Mouse (Mus musculus): ENCODE results near the gene Plpp4. TPM values are rescaled to one million over a fixed set of nuclear protein-coding genes. Genes with fewer than 3 reads are reported as not detected.

The Plpp4 gene
- polyA plus RNA-seq, 2 experiments: 0.88 to 1.7 TPM

- ATAC-seq (ENCODE audit: low FRiP score, low read depth): no peak
- peaks cover 36% of the 10 kb centered on the region for H3K27me3 ChIP-seq (ENCODE audit: control insufficient read depth, insufficient read depth, low read length)
- no peak overlapping the region for H3K9ac ChIP-seq (ENCODE audit: low read depth, low read length, severe bottlenecking)
- H3K9me3 ChIP-seq (ENCODE audit: control insufficient read depth, low read length): no peaks in the 10 kb centered on the region
- no peaks in the 10 kb centered on the region for H3K36me3 ChIP-seq (ENCODE audit: control insufficient read depth, insufficient read depth, low read length)
- H3K4me2 ChIP-seq (replicated peaks; ENCODE audit: low read depth, low read length, severe bottlenecking): peak overlapping the region; percentile 85
- H3K4me1 ChIP-seq (ENCODE audit: control insufficient read depth, insufficient read depth, low read length): no peaks in the 10 kb centered on the region
- no peak for TF ChIP-seq POLR2A (IDR thresholded peaks at IDR 0.05; ENCODE audit: borderline replicate concordance, extremely low read depth, insufficient read depth, insufficient read length)
- H3K4me3 ChIP-seq (replicated peaks; ENCODE audit: low read length): peak overlapping the region; percentile 44
- H3K27ac ChIP-seq (replicated peaks; ENCODE audit: low read depth, low read length): no peak overlapping the region
- 9% methylated on average over 13 of the region's 13 CpGs for WGBS
- no peak for DNase-seq (ENCODE audit: low spot score)
Observed at GRCm38 (mm10) chr7:129257374-129258018, 665 bp downstream of the Plpp4 start.

GRCm38 (mm10) chr7:129258331-129258730 lies 1.5 kb downstream of the Plpp4 start:
- DNase-seq (ENCODE audit: low spot score): no peak
- WGBS: 67% methylated on average over 7 of the region's 7 CpGs
- ATAC-seq (ENCODE audit: low FRiP score, low read depth): no peak
- Histone ChIP-seq H3K27me3 (ENCODE audit: control insufficient read depth, insufficient read depth, low read length) (peaks cover 36% of the 10 kb centered on the region), H3K36me3 (ENCODE audit: control insufficient read depth, insufficient read depth, low read length) (no peaks in the 10 kb centered on the region), H3K4me1 (ENCODE audit: control insufficient read depth, insufficient read depth, low read length) (no peaks in the 10 kb centered on the region), H3K9ac (ENCODE audit: low read depth, low read length, severe bottlenecking) (no peak overlapping the region), H3K4me2 (replicated peaks; ENCODE audit: low read depth, low read length, severe bottlenecking) (no peak overlapping the region), H3K9me3 (ENCODE audit: control insufficient read depth, low read length) (no peaks in the 10 kb centered on the region), H3K4me3 (replicated peaks; ENCODE audit: low read length) (no peak overlapping the region), H3K27ac (replicated peaks; ENCODE audit: low read depth, low read length) (no peak overlapping the region)
- no peak for TF ChIP-seq POLR2A (IDR thresholded peaks at IDR 0.05; ENCODE audit: borderline replicate concordance, extremely low read depth, insufficient read depth, insufficient read length)

GRCm38 (mm10) chr7:129259195-129259594 lies 2.4 kb downstream of the Plpp4 start:
- no peak overlapping the region for H3K9ac ChIP-seq (ENCODE audit: low read depth, low read length, severe bottlenecking)
- 77% methylated on average over 6 of the region's 6 CpGs for WGBS
- H3K9me3 ChIP-seq (ENCODE audit: control insufficient read depth, low read length): no peaks in the 10 kb centered on the region
- DNase-seq (ENCODE audit: low spot score): no peak
- H3K4me1 ChIP-seq (ENCODE audit: control insufficient read depth, insufficient read depth, low read length): no peaks in the 10 kb centered on the region
- H3K4me2 ChIP-seq (replicated peaks; ENCODE audit: low read depth, low read length, severe bottlenecking): no peak overlapping the region
- no peaks in the 10 kb centered on the region for H3K36me3 ChIP-seq (ENCODE audit: control insufficient read depth, insufficient read depth, low read length)
- no peak overlapping the region for H3K4me3 ChIP-seq (replicated peaks; ENCODE audit: low read length)
- TF ChIP-seq POLR2A (IDR thresholded peaks at IDR 0.05; ENCODE audit: borderline replicate concordance, extremely low read depth, insufficient read depth, insufficient read length): no peak
- no peak overlapping the region for H3K27ac ChIP-seq (replicated peaks; ENCODE audit: low read depth, low read length)
- no peak for ATAC-seq (ENCODE audit: low FRiP score, low read depth)
- H3K27me3 ChIP-seq (ENCODE audit: control insufficient read depth, insufficient read depth, low read length): peaks cover 36% of the 10 kb centered on the region

- H3K27me3 ChIP-seq (ENCODE audit: control insufficient read depth, insufficient read depth, low read length): no peaks in the 10 kb centered on the region
- no peak overlapping the region for H3K27ac ChIP-seq (replicated peaks; ENCODE audit: low read depth, low read length)
- 93% methylated on average over 4 of the region's 4 CpGs for WGBS
- H3K4me2 ChIP-seq (replicated peaks; ENCODE audit: low read depth, low read length, severe bottlenecking): no peak overlapping the region
- no peak overlapping the region for H3K4me3 ChIP-seq (replicated peaks; ENCODE audit: low read length)
- no peak for TF ChIP-seq POLR2A (IDR thresholded peaks at IDR 0.05; ENCODE audit: borderline replicate concordance, extremely low read depth, insufficient read depth, insufficient read length)
- no peaks in the 10 kb centered on the region for H3K4me1 ChIP-seq (ENCODE audit: control insufficient read depth, insufficient read depth, low read length)
- H3K9me3 ChIP-seq (ENCODE audit: control insufficient read depth, low read length): no peaks in the 10 kb centered on the region
- ATAC-seq (ENCODE audit: low FRiP score, low read depth) (no peak), DNase-seq (ENCODE audit: low spot score) (no peak)
- H3K36me3 ChIP-seq (ENCODE audit: control insufficient read depth, insufficient read depth, low read length): no peaks in the 10 kb centered on the region
- no peak overlapping the region for H3K9ac ChIP-seq (ENCODE audit: low read depth, low read length, severe bottlenecking)
Observed at GRCm38 (mm10) chr7:129273867-129274266, 17.0 kb downstream of the Plpp4 start.

- DNase-seq (ENCODE audit: low spot score): no peak
- ATAC-seq (ENCODE audit: low FRiP score, low read depth): no peak
- H3K4me3 ChIP-seq (replicated peaks; ENCODE audit: low read length): no peak overlapping the region
- no peaks in the 10 kb centered on the region for H3K9me3 ChIP-seq (ENCODE audit: control insufficient read depth, low read length)
- WGBS: 87% methylated on average over 5 of the region's 5 CpGs
- no peaks in the 10 kb centered on the region for H3K27me3 ChIP-seq (ENCODE audit: control insufficient read depth, insufficient read depth, low read length)
- no peak for TF ChIP-seq POLR2A (IDR thresholded peaks at IDR 0.05; ENCODE audit: borderline replicate concordance, extremely low read depth, insufficient read depth, insufficient read length)
- no peak overlapping the region for H3K4me2 ChIP-seq (replicated peaks; ENCODE audit: low read depth, low read length, severe bottlenecking)
- H3K4me1 ChIP-seq (ENCODE audit: control insufficient read depth, insufficient read depth, low read length): no peaks in the 10 kb centered on the region
- H3K9ac ChIP-seq (ENCODE audit: low read depth, low read length, severe bottlenecking): no peak overlapping the region
- no peaks in the 10 kb centered on the region for H3K36me3 ChIP-seq (ENCODE audit: control insufficient read depth, insufficient read depth, low read length)
- H3K27ac ChIP-seq (replicated peaks; ENCODE audit: low read depth, low read length): no peak overlapping the region
Observed at GRCm38 (mm10) chr7:129274726-129275125, 17.9 kb downstream of the Plpp4 start.
